Mouse (Mus musculus) neutrophil, adult 5-6 weeks (primary cell): ENCODE results near the gene Otog. TPM values are rescaled to one million over a fixed set of nuclear protein-coding genes. Genes with fewer than 3 reads are reported as not detected.

ENCODE experiments used
- ATAC-seq: fragments of 151-379, 151-347 bp; 2 replicates; pipeline ENCODE4 v1.8.0; 2017; ENCODE audit warnings: mild to moderate bottlenecking, moderate TSS enrichment; ENCODE audit not compliant: insufficient number of reproducible peaks, poor library complexity, low FRiP score, severe bottlenecking; ENCODE audit errors: extremely low read depth
- total RNA-seq: library from RNA; stranded (forward); fragments of 200-1000 nt; gene quantifications from 2 replicates; pipeline ENCODE4 v1.2.3, GENCODE M21; 2017

Otog gene
- total RNA-seq = not detected in 2 replicates

GRCm38 (mm10) chr7:46240696-46241095 lies at the start of gene Otog:
TSS of gene Otog (plus strand) at chr7:46240987.
- no peak for ATAC-seq

- no peak for ATAC-seq
These were observed 45.4 kb upstream of the Otog start for GRCm38 (mm10) chr7:46195356-46195755.

- ATAC-seq = no peak
These were observed 40.8 kb upstream of the Otog start for GRCm38 (mm10) chr7:46200021-46200420.

- ATAC-seq = no peak
These were observed 39.1 kb upstream of the Otog start for GRCm38 (mm10) chr7:46201649-46202048.

GRCm38 (mm10) chr7:46204046-46204471 lies 36.7 kb upstream of the Otog start:
- no peak for ATAC-seq

- ATAC-seq = no peak
These were observed 36.0 kb upstream of the Otog start for GRCm38 (mm10) chr7:46204775-46205174.

- ATAC-seq = no peak
These were observed 32.7 kb upstream of the Otog start for GRCm38 (mm10) chr7:46208131-46208530.

GRCm38 (mm10) chr7:46210276-46210675 lies 30.5 kb upstream of the Otog start:
- ATAC-seq = no peak

- ATAC-seq = no peak
These were observed 24.3 kb upstream of the Otog start for GRCm38 (mm10) chr7:46216481-46216880.

- ATAC-seq = no peak
These were observed 22.4 kb upstream of the Otog start for GRCm38 (mm10) chr7:46218415-46218814.

- ATAC-seq = no peak
These were observed 20.1 kb upstream of the Otog start for GRCm38 (mm10) chr7:46220591-46221129.

GRCm38 (mm10) chr7:46226253-46226652 lies 14.5 kb upstream of the Otog start:
- ATAC-seq = no peak

- no peak for ATAC-seq
These were observed 13.9 kb upstream of the Otog start for GRCm38 (mm10) chr7:46226936-46227335.

GRCm38 (mm10) chr7:46235948-46236347 lies 4.8 kb upstream of the Otog start:
- ATAC-seq = no peak

GRCm38 (mm10) chr7:46236363-46236762 lies 4.4 kb upstream of the Otog start:
- no peak for ATAC-seq

GRCm38 (mm10) chr7:46237192-46237591 lies 3.6 kb upstream of the Otog start:
- ATAC-seq = no peak

- no peak for ATAC-seq
These were observed 2.4 kb upstream of the Otog start, which contains the start of gene Ush1c for GRCm38 (mm10) chr7:46238346-46238745. TSS of gene Ush1c (minus strand) at chr7:46238503.

- no peak for ATAC-seq
These were observed 696 bp upstream of the Otog start for GRCm38 (mm10) chr7:46240091-46240490.

- no peak for ATAC-seq
These were observed 6.1 kb downstream of the Otog start for GRCm38 (mm10) chr7:46246876-46247275.

GRCm38 (mm10) chr7:46247606-46248005 lies 6.8 kb downstream of the Otog start:
- ATAC-seq = no peak

- no peak for ATAC-seq
These were observed 11.1 kb downstream of the Otog start for GRCm38 (mm10) chr7:46251841-46252240.
